In the genomic region with DNA sequence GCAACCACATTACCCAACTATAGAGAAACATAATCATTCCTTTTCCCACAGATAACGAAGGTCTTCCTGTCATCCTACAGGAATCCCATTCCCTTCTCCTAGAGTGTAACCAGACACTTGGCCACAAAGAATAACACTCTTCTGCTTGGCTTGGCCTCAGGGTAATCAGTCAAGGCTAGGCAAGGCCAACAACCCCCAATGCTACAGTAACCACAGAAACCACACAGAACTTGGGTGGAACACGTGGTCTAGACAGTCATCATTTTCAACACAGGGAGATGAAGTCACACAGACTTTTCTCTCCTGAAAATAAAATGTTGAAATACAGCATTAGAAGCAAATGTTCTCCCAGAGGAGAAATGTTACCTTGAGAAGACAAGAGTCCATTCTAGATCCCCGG, we compare ENCODE assay signal across 12 mouse cellular contexts.
DNase-seq lines count a peak whose midpoint lies in the region; ATAC-seq and TF ChIP-seq lines count a peak whose summit lies in the region.
"Had no signal": no experiment of that assay in that cellular context is flagged by ENCODE, and none has a peak within 500 bp of the region (broad histone marks: within the 10 kb centered on the region; RNA-seq: fewer than 3 reads in every experiment).

No protein-coding gene starts in this region.

- no peaks in the 10 kb centered on the region for H3K27me3 ChIP-seq in Patski
- H3K27me3 ChIP-seq: embryonic facial prominence, embryonic 12.5 days; limb, embryonic 15.5 days; stomach, embryonic 15.5 days had no signal

- TF ChIP-seq CTCF in Patski (IDR thresholded peaks at IDR 0.05) = no peak

- DNase-seq in gastrocnemius, postnatal 25 days = peak; percentile 5
- DNase-seq in gastrocnemius, adult 8-10 months (ENCODE audit: low spot score in 2 of 2) = no peak
- DNase-seq in 3134 (ENCODE audit: extremely low read depth, insufficient read length, low spot score) (peak; percentile 65), Patski (ENCODE audit: low read depth, low spot score) (peak; percentile 92)
- DNase-seq in urinary bladder, postnatal 4 days (ENCODE audit: low spot score in 2 of 2) = no peak
- DNase-seq in left cerebral cortex, postnatal 4 days = no peak
- DNase-seq: kidney, postnatal 4 days had no signal

- in situ Hi-C loops in Patski (cut with MboI; ENCODE audit: low pct_unique_long_range_greater_than_20kb) = loop anchor here (5.0 to 25.0 kb wide), 2 partner anchors 414 to 759 kb away; no protein-coding TSS in a partner anchor

- ATAC-seq in Patski = peak; percentile 98
- ATAC-seq in granulocyte monocyte progenitor cell, adult 5-6 weeks (replicated peaks; ENCODE audit: poor library complexity, severe bottlenecking) = peak; percentile 71
- ATAC-seq in frontal cortex, adult (ENCODE audit: low TSS enrichment) = no peak

- intact Hi-C loops in left cerebral cortex, postnatal 4 days (cut with DNase I) = no loop called here

- CTCF ChIA-PET in Patski (lab: Charles Lee) = interaction anchor here (1.0 kb wide), 1 partner anchor 21 kb away, joined by 3 read pairs; no protein-coding TSS in a partner anchor

- POLR2A ChIA-PET in Patski (lab: Charles Lee) = no interaction called here

Comparison
In these comparisons a context has a peak if more than half of its experiments do, and no peak if none do; other contexts are left out.
1. DNase-seq: peak in gastrocnemius, postnatal 25 days (single experiment), 3134 (single experiment) and Patski (single experiment); none in gastrocnemius, adult 8-10 months (0 of 2), urinary bladder, postnatal 4 days (0 of 2) and left cerebral cortex, postnatal 4 days (single experiment).